Mouse (Mus musculus) lung, postnatal 0 days (tissue): ENCODE measurements around the gene Fbxl18.

Experiments used
- CTCF ChIP-seq: IDR thresholded peaks from 2 replicates; pipeline ENCODE4 v1.5.1; 2016; ENCODE audit warnings: antibody characterized with exemption, mild to moderate bottlenecking
- EP300 ChIP-seq: IDR thresholded peaks from 2 replicates; pipeline ENCODE4 v1.6.1; 2016; ENCODE audit warnings: antibody characterized with exemption, mild to moderate bottlenecking, control low read depth

GRCm38 (mm10) chr5:142896192-142896591 lies 971 bp upstream of the Fbxl18 start:
- peak; percentile 54 for TF ChIP-seq CTCF
- TF ChIP-seq EP300, result no peak
